Mouse (Mus musculus) C2C12 (cell line): Measurements from ENCODE around the gene Eif1.
A peak's percentile ranks its signal among the peaks of the same experiment; 100 is the strongest.

Experiments
- CTCF ChIP-seq: IDR thresholded peaks from one replicate; pipeline ENCODE4 v1.5.1; 2011; ENCODE audit not compliant: control insufficient read depth, insufficient read depth, insufficient read length
- MAX ChIP-seq: IDR thresholded peaks from one replicate; pipeline ENCODE4 v1.6.1; 2011; ENCODE audit warnings: mild to moderate bottlenecking, control low read depth
- MYOD1 ChIP-seq: IDR thresholded peaks from one replicate; pipeline ENCODE4 v1.6.1; 2011; ENCODE audit warnings: low read depth; ENCODE audit not compliant: control insufficient read depth, insufficient read length
- MYOG ChIP-seq: IDR thresholded peaks from one replicate; pipeline ENCODE4 v1.6.1; 2011; ENCODE audit not compliant: control insufficient read depth, insufficient read length; ENCODE audit errors: extremely low read depth
- USF1 ChIP-seq: IDR thresholded peaks from one replicate; pipeline ENCODE4 v1.6.1; 2011; ENCODE audit warnings: low read depth, mild to moderate bottlenecking, control low read depth, moderate library complexity

DNA sequence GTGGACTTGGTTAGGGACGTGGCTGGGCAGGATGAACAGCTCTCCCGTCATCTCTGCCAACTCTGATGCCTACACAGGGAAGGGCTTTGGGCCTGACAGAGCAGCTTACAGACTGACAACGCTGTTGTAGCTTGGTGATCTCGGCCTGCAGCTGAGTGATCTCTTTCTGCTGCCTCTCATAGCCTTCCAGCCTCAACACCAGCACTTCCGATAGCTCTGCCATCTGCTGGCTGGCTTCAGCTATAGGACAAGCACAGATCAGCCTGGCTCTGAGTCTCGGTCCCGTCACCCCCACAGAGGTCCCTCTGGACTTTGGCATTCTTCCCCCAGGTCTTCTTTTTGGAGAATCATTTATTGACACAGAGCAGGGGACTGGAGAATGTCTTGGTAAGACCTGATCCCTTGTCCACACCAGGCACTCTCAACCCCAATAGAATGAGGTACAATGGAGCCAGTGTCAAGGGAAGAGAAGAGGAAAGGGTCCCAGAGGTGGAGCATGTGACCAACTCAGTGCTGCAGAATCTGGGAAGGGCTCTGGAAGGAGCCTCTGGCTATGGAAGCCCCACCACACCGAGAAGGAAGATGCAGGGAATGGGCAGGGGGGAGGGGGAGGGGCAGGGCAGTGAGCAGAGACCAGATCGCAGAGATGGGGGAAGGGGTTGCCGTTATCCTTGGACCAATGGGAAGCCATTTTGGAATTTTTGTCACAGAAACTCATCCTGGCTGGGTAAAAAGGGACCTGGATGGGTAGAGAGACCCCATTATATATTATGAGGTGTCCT is 32.6 kb downstream of the Eif1 start:
- TF ChIP-seq CTCF (peak; percentile 9), USF1 (no peak), MYOD1 (no peak), MAX (no peak), MYOG (no peak)
